Mouse (Mus musculus) G1E (cell line): ENCODE results near the gene Ccdc27. TPM values are rescaled to one million over a fixed set of nuclear protein-coding genes. Genes with fewer than 3 reads are reported as not detected.

Experiments
- ATAC-seq: 2 replicates; pipeline ENCODE4 v1.8.0; 2016; ENCODE audit warnings: mild to moderate bottlenecking; ENCODE audit not compliant: insufficient number of reproducible peaks, poor library complexity, low FRiP score, severe bottlenecking; ENCODE audit errors: extremely low read depth
- DNase-seq: peaks from one replicate; pipeline ENCODE4 v3.0.0; 2012; ENCODE audit warnings: low spot score
- H3K27me3 ChIP-seq: 2 replicates; pipeline ENCODE4 v1.6.1; 2012; ENCODE audit warnings: mild to moderate bottlenecking, low read length, inconsistent platforms; ENCODE audit not compliant: insufficient read depth
- H3K36me3 ChIP-seq: replicated peaks from 2 replicates; pipeline ENCODE3; 2012; ENCODE audit warnings: mild to moderate bottlenecking, inconsistent platforms
- H3K4me1 ChIP-seq: 2 replicates; pipeline ENCODE4 v1.6.1; 2012; ENCODE audit warnings: low read depth, low read length, inconsistent platforms, mixed read lengths; ENCODE audit not compliant: insufficient read depth
- H3K4me3 ChIP-seq: 2 replicates; pipeline ENCODE4 v1.5.1; 2012; ENCODE audit warnings: low read depth, mild to moderate bottlenecking, inconsistent platforms, low read length, moderate library complexity, mixed read lengths
- H3K9me3 ChIP-seq: replicated peaks from 2 replicates; pipeline ENCODE4 v1.6.1; 2012; ENCODE audit warnings: inconsistent platforms
- CTCF ChIP-seq: IDR thresholded peaks from 2 replicates; pipeline ENCODE4 v1.5.1; 2012; ENCODE audit warnings: low read depth, low read length, inconsistent platforms, mixed read lengths
- GATA1 ChIP-seq: IDR thresholded peaks from 2 replicates; pipeline ENCODE4 v1.6.1; 2012; ENCODE audit warnings: borderline replicate concordance, low read length, inconsistent platforms, mixed read lengths
- GATA2 ChIP-seq: IDR thresholded peaks from 2 replicates; pipeline ENCODE4 v1.6.1; 2012; ENCODE audit warnings: low read depth, low read length, inconsistent platforms, borderline replicate concordance
- POLR2AphosphoS5 ChIP-seq: IDR thresholded peaks from 2 replicates; pipeline ENCODE4 v1.6.1; 2012; ENCODE audit warnings: low read depth, low read length, inconsistent platforms; ENCODE audit not compliant: insufficient replicate concordance
- TAL1 ChIP-seq: conservative IDR thresholded peaks from 2 replicates; pipeline ENCODE4 v1.6.1; 2012; ENCODE audit warnings: low read depth, low read length, inconsistent platforms, mixed read lengths
- polyA plus RNA-seq: library from polyadenylated mRNA; stranded (reverse); fragments of >175 nt; gene quantifications from 2 replicates; pipeline ENCODE4 v1.2.3, GENCODE M21; 2012
- total RNA-seq, 2 experiments: library from RNA; stranded (forward) in 1 of 2; stranded (reverse) in 1 of 2; fragments of 200-1000 nt in 1 of 2; fragments of >200 nt in 1 of 2; fragmentation: Nextera tagmentation in 1 of 2; gene quantifications; 2 replicates each; pipeline ENCODE4 v1.2.3; 2014 to 2017

Gene Ccdc27
- total and polyA plus RNA-seq, 3 experiments = not detected

- Histone ChIP-seq H3K9me3 (no peaks in the 10 kb centered on the region), H3K36me3 (peaks cover 72% of the 10 kb centered on the region), H3K4me1 (peaks cover 91% of the 10 kb centered on the region), H3K27me3 (no peaks in the 10 kb centered on the region), H3K4me3 (peak overlapping the region; percentile 89)
- ATAC-seq = no peak
- no peak for DNase-seq
- TF ChIP-seq POLR2AphosphoS5 = no peak
- TF ChIP-seq TAL1 = no peak
- TF ChIP-seq GATA2 = no peak
- TF ChIP-seq CTCF = no peak
- no peak for TF ChIP-seq GATA1
These were observed 19.6 kb downstream of the Ccdc27 start for GRCm38 (mm10) chr4:154022844-154023243.

- H3K4me3 ChIP-seq = peak overlapping the region; percentile 89; the same call in 1 of the 2 replicates
- no peaks in the 10 kb centered on the region for H3K27me3 ChIP-seq
- ATAC-seq (no peak), DNase-seq (no peak)
- H3K36me3 ChIP-seq = peaks cover 72% of the 10 kb centered on the region
- peaks cover 88% of the 10 kb centered on the region for H3K4me1 ChIP-seq
- H3K9me3 ChIP-seq = no peaks in the 10 kb centered on the region
- no peak for TF ChIP-seq CTCF
- no peak for TF ChIP-seq GATA2
- TF ChIP-seq TAL1 = no peak
- no peak for TF ChIP-seq POLR2AphosphoS5
- no peak for TF ChIP-seq GATA1
These were observed 20.1 kb downstream of the Ccdc27 start for GRCm38 (mm10) chr4:154022407-154022806.

- H3K4me3 ChIP-seq = peak overlapping the region; percentile 89; the same call in 1 of the 2 replicates
- ATAC-seq = no peak
- TF ChIP-seq GATA2 (no peak), TAL1 (no peak), GATA1 (no peak), POLR2AphosphoS5 (no peak; the same call in 1 of the 2 replicates), CTCF (no peak)
- no peaks in the 10 kb centered on the region for H3K27me3 ChIP-seq
- no peaks in the 10 kb centered on the region for H3K9me3 ChIP-seq
- H3K4me1 ChIP-seq = peaks cover 86% of the 10 kb centered on the region
- no peak for DNase-seq
- peaks cover 81% of the 10 kb centered on the region for H3K36me3 ChIP-seq
These were observed 21.0 kb downstream of the Ccdc27 start for GRCm38 (mm10) chr4:154021432-154021831.

GRCm38 (mm10) chr4:154019571-154019970 is 22.9 kb downstream of the Ccdc27 start:
- peak overlapping the region; percentile 42; the same call in 1 of the 2 replicates for H3K4me3 ChIP-seq
- no peak for ATAC-seq
- DNase-seq = peak; percentile 51
- no peak for TF ChIP-seq TAL1
- TF ChIP-seq POLR2AphosphoS5 = no peak
- TF ChIP-seq GATA1 = no peak
- TF ChIP-seq CTCF = peak; percentile 84
- H3K27me3 ChIP-seq = no peaks in the 10 kb centered on the region
- H3K36me3 ChIP-seq = peaks cover 97% of the 10 kb centered on the region
- H3K9me3 ChIP-seq = no peaks in the 10 kb centered on the region
- H3K4me1 ChIP-seq = peaks cover 89% of the 10 kb centered on the region

GRCm38 (mm10) chr4:154015476-154015875 is 27.0 kb downstream of the Ccdc27 start:
- Histone ChIP-seq H3K4me3 (no peak overlapping the region), H3K27me3 (no peaks in the 10 kb centered on the region), H3K9me3 (no peaks in the 10 kb centered on the region), H3K36me3 (peaks cover 81% of the 10 kb centered on the region), H3K4me1 (peaks cover 74% of the 10 kb centered on the region)
- DNase-seq (no peak), ATAC-seq (no peak)
- TF ChIP-seq TAL1 (no peak), GATA2 (no peak)

- TF ChIP-seq TAL1 (no peak), GATA1 (no peak), CTCF (no peak), POLR2AphosphoS5 (no peak), GATA2 (no peak)
- Histone ChIP-seq H3K27me3 (no peaks in the 10 kb centered on the region), H3K4me3 (peak overlapping the region; percentile 99), H3K36me3 (peaks cover 73% of the 10 kb centered on the region), H3K4me1 (peaks cover 55% of the 10 kb centered on the region), H3K9me3 (no peaks in the 10 kb centered on the region)
- ATAC-seq = no peak
- peak; percentile 43 for DNase-seq
These were observed 30.2 kb downstream of the Ccdc27 start for GRCm38 (mm10) chr4:154012132-154012882.
